Mouse (Mus musculus): Measurements from ENCODE around the gene Thbs2.

DNA sequence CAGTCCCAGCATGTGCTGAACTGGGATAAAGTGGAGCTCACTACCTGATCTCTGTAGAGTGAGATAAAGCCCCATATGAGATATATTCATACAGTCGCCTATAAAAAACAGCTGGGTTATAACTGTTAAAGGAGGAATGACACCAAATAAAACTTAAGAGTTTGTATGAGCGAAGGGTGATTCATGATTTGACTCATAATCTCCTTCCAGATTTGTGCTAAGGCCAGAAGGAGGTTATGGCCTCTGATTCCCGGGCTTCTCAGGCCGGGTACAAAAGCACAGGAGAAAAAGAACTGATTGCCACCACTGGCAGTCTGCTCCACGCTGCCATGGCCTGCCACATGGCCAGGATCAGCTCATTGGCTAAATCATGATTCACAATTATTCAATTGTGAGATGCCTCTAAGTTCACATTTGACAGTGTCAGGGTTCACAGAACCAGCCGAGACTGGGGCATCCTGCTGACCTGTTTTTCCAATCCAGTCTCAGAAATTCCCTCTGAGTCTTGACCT, 41.5 kb upstream of the Thbs2 start:
- TF ChIP-seq POLR2A (IDR thresholded peaks at IDR 0.05; ENCODE audit: low read depth, low read length) = no peak
- no peak for TF ChIP-seq CTCF (IDR thresholded peaks at IDR 0.05; ENCODE audit: extremely low read depth, insufficient read length, insufficient replicate concordance, low read depth, low read length)
